Mouse (Mus musculus): ENCODE measurements at regions not wholly inside any gene's neighbourhood (a gene's known extent, or its start where the extent isn't known, plus 50 kb on each side); places are given as distances from the start of the nearest gene placed in this dataset.

GRCm38 (mm10) chr11:20915687-20916432, 85.0 kb upstream of the Lgalsl start:
- ChIA-PET CTCF (interaction anchor here (0.7 to 7.1 kb wide), 9 partner anchors 121 to 518 kb away, joined by 3 to 57 read pairs (median 4); no protein-coding TSS in a partner anchor), POLR2A (interaction anchor here in 3 of 4 experiments (0.5 to 1.2 kb wide), 5 partner anchors 12 to 667 kb away, joined by 3 to 5 read pairs (median 3); partner anchors contain the start of gene Cep68 (in 1 of the 3))

DNA sequence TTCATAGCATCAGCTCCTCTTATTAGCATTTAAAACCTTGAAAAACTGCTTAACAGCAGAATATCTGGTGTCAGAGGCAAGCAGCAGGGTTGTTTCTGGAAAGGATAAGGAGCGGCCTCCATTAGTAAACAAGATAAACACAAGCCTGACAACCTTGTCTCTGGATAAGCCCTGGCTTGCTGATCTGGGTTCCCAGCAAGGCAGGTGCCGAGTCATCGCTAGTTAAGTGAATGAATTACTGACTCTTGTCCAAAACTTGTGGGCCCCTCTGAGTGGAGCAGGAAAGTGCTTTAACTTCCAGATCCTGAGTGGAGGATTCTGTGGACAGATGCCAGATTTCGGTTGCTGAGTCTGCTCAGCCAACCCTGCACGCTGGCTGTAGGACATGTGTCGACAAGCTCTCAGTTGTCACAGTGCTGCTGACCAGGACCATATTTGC, 85.6 kb upstream of the Lgalsl start:
- ChIA-PET CTCF (interaction anchor here (0.7 to 7.1 kb wide), 7 partner anchors 122 to 427 kb away, joined by 3 to 57 read pairs (median 11); no protein-coding TSS in a partner anchor), POLR2A (interaction anchor here in 2 of 4 experiments (1.0 to 1.2 kb wide), 3 partner anchors 13 to 668 kb away, joined by 3 to 4 read pairs (median 3); partner anchors contain the start of gene Cep68 (in 1 of the 2))

DNA sequence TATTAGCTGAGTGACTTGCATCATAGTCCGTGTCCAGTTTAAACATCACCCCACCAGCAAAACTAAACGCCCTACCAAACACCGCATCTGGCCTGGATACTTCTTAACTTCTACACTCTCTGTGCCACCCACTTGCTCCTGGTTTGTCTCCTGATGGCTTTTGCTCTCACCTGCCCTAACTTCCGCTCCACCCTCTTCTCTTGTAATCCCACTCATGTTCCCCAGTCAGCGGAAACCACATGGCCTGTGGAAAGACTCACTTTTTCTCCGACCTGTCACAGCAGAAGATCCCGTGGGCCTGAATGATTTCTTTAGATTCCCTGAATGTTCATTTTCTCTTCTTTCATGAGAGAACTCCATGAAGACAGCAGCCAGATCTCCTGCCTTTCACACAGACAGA, 86.1 kb upstream of the Lgalsl start:
- CTCF ChIA-PET = interaction anchor here in 3 of 4 experiments (0.5 to 7.1 kb wide), 4 partner anchors 122 to 652 kb away, joined by 3 to 57 read pairs (median 4); no protein-coding TSS in a partner anchor
- POLR2A ChIA-PET = interaction anchor here in 1 of 4 experiments (1.0 kb wide), 1 partner anchor 45 kb away, joined by 4 read pairs; no protein-coding TSS in a partner anchor

- POLR2A ChIA-PET = interaction anchor here in 2 of 4 experiments (0.6 to 1.0 kb wide), 2 partner anchors 45 to 52 kb away, joined by 3 to 4 read pairs; no protein-coding TSS in a partner anchor
Measured at GRCm38 (mm10) chr11:20917483-20917882, 86.6 kb upstream of the Lgalsl start.

DNA sequence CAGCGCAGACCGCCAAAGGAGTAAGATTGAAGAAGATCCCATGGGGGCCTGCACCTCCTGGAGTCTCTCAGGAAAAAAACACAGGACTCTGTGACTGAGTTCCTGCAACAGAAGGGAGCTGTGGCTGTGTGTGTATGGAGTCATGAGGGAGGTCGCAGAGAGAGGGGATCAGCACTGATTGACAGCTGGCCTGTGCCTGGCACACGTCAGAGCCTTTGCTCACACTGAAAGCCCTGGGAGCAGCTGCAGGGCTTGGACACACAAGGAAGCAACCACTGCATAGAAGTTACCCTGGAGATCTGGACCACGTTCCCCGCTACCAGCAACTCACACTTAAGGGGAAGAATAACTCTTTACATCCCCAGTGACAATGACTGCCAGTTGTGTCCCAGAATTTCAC, 92.3 kb upstream of the Lgalsl start:
- CTCF ChIA-PET = no interaction called here
- POLR2A ChIA-PET = no interaction called here

More at GRCm38 (mm10) chr11:20917483-20917882, 86.6 kb upstream of the Lgalsl start:
- CTCF ChIA-PET = interaction anchor here in 3 of 4 experiments (0.5 to 7.1 kb wide), 4 partner anchors 122 to 652 kb away, joined by 3 to 57 read pairs (median 4); no protein-coding TSS in a partner anchor

GRCm38 (mm10) chr11:20929426-20929825, 98.6 kb upstream of the Lgalsl start:
- CTCF ChIA-PET = no interaction called here
- POLR2A ChIA-PET = no interaction called here

GRCm38 (mm10) chr11:20930045-20930444, 99.2 kb upstream of the Lgalsl start:
- ChIA-PET POLR2A (no interaction called here), CTCF (no interaction called here)

GRCm38 (mm10) chr11:20930573-20930972, 99.7 kb upstream of the Lgalsl start:
- ChIA-PET CTCF (no interaction called here), POLR2A (no interaction called here)

GRCm38 (mm10) chr11:20934191-20935062, 103.6 kb upstream of the Lgalsl start:
- ChIA-PET CTCF (no interaction called here), POLR2A (no interaction called here)

DNA sequence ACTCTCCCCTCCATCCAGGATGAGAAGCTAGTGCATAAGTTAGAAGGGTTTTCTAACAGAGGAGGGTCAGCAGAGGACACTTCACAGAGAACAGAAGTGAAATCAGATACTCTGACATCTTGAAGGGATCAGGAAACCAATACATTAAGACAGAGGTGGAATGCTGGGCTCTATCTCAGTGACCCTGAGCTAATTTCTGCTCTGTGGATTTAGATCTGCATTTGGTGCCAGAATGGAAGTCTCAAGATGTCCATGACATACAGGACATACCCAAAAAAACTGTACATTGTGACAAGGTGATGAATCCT, 104.2 kb upstream of the Lgalsl start:
- CTCF ChIA-PET = no interaction called here

DNA sequence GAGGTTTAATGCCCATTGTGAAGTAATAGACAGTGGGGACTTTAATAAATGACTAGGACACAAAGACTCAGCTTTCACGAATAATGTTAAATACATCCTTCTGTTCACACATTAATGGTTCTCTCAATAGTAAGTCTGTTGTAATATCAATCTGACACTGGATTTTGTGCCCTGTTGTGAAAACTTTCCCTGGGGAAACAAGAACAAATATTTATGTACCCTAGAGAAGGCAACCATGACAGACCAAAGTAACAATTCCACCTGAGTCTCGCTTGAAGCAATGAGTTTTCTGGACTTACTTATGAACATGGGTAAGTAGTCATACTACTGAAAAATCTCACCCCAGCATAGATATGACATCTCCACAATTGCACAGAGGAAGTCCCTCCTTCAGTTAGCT, 105.1 kb upstream of the Lgalsl start:
- POLR2A ChIA-PET = interaction anchor here in 1 of 4 experiments (0.6 kb wide), 1 partner anchor 36 kb away, joined by 5 read pairs; no protein-coding TSS in a partner anchor
- CTCF ChIA-PET = no interaction called here

More for the DNA sequence above, 104.2 kb upstream of the Lgalsl start:
- POLR2A ChIA-PET = interaction anchor here in 1 of 4 experiments (0.6 kb wide), 1 partner anchor 23 kb away, joined by 7 read pairs; no protein-coding TSS in a partner anchor

DNA sequence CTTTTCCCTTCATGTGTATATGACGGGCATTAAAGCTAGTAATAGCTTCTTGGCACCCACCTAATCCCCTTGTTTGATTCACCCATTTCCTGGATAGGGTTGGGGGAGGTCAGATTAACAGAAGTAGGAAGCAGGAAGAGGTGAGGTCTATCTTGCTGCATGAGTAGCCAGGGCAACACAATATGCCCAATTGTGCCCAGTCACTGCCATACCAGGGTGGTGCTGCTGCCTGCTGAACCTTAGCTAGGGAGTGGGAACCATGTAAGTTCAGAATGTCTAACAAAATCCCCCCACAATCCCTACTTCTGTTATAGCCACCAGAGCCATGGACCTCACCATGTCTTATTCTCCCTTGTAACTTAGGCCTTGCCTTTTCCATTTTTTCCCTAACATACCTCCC, 106.1 kb upstream of the Lgalsl start:
- POLR2A ChIA-PET = no interaction called here

GRCm38 (mm10) chr11:20937942-20938341, 107.1 kb upstream of the Lgalsl start:
- ChIA-PET CTCF (interaction anchor here in 1 of 4 experiments (0.6 kb wide), 1 partner anchor 199 kb away, joined by 4 read pairs; no protein-coding TSS in a partner anchor), POLR2A (no interaction called here)

More for the DNA sequence above, 106.1 kb upstream of the Lgalsl start:
- CTCF ChIA-PET = interaction anchor here in 1 of 4 experiments (0.8 kb wide), 1 partner anchor 24 kb away, joined by 3 read pairs; no protein-coding TSS in a partner anchor

DNA sequence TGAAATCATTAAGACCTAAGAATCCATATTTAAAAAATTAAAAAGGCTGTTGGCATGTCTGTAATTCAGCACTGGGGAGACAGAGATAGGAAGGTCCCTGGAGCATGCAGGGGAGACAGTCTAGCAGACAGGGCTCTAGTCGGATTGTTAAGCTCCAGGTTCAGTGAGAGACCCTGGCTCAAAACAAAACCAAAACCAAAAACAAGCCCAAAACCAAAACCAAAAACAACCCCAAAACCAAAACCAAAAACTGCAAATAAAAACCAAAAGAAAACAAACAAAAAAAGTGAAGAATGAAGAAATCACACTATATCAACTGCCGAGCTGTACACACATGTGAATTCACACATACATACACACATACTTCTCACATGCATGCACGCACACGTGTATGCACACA, 108.8 kb upstream of the Lgalsl start:
- CTCF ChIA-PET = interaction anchor here in 1 of 4 experiments (0.7 kb wide), 1 partner anchor 616 kb away, joined by 6 read pairs; no protein-coding TSS in a partner anchor
- POLR2A ChIA-PET = no interaction called here

DNA sequence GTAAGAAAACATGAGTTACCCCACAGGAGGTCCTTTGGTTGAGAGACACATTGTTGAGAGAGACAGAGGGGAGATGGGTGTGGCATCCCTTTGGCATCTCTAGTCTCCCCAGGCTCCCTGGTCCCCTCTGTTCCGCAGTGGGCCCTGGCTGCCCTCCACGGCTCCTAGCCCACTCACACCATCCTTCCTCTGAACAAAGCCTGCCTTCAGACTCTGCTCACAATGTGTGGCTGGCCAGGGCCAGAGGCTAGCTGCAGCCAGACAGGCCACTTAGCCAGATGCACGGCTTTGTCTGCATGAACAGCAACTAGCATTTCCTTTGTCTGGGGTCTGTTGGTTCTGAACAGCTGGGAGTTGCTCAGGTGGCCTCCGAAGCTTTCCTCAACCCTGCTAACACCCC, 110.7 kb upstream of the Lgalsl start:
- CTCF ChIA-PET = no interaction called here
- POLR2A ChIA-PET = interaction anchor here in 1 of 4 experiments (0.5 kb wide), 1 partner anchor 1425 kb away, joined by 3 read pairs; no protein-coding TSS in a partner anchor

GRCm38 (mm10) chr11:20955561-20955960, 124.7 kb upstream of the Lgalsl start:
- POLR2A ChIA-PET = interaction anchor here in 1 of 4 experiments (0.6 to 0.7 kb wide), 2 partner anchors 9 to 208 kb away, joined by 3 to 6 read pairs; no protein-coding TSS in a partner anchor
- CTCF ChIA-PET = no interaction called here

- CTCF ChIA-PET = no interaction called here
Measured at GRCm38 (mm10) chr11:20957766-20958165, 126.9 kb upstream of the Lgalsl start.

GRCm38 (mm10) chr11:20958233-20958632, 127.4 kb upstream of the Lgalsl start:
- POLR2A ChIA-PET = interaction anchor here in 3 of 4 experiments (0.6 to 0.8 kb wide), 3 partner anchors 18 to 213 kb away, joined by 3 to 7 read pairs (median 3); no protein-coding TSS in a partner anchor
- CTCF ChIA-PET = no interaction called here

More at GRCm38 (mm10) chr11:20957766-20958165, 126.9 kb upstream of the Lgalsl start:
- POLR2A ChIA-PET = interaction anchor here in 1 of 4 experiments (0.6 kb wide), 1 partner anchor 19 kb away, joined by 3 read pairs; no protein-coding TSS in a partner anchor

DNA sequence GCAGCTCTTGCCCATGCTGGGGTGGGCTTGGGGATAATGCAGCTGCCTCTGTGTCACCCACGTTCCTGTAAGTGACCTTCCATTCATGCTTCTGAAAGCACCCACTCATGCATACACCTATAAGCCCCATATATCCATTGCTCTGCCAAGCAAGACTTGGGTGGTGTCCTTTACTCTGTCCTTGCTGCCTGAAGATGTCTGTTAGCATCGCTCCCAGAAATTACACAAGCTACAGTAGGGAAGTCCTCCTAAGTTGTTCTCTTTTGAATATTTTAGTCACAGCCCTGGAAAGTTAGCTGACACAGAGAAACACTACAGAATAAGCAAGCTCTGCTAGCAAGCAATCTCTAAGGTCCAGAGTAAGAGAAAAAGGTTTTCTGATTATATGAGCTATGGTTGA, 129.2 kb upstream of the Lgalsl start:
- CTCF ChIA-PET = no interaction called here
- POLR2A ChIA-PET = interaction anchor here in 2 of 4 experiments (0.7 to 1.0 kb wide), 3 partner anchors 9 to 677 kb away, joined by 3 to 6 read pairs (median 3); no protein-coding TSS in a partner anchor
